Mouse (Mus musculus) hindbrain, embryonic 13.5 days (tissue): Measurements from ENCODE around the gene Myo1b. TPM values are rescaled to one million over a fixed set of nuclear protein-coding genes. Genes with fewer than 3 reads are reported as not detected.

Source experiments
- ATAC-seq: fragments of 200-750 bp; cut with Nextera tagmentation; 2 replicates; pipeline ENCODE4 v1.8.0; 2017; ENCODE audit warnings: moderate TSS enrichment; ENCODE audit not compliant: low FRiP score
- H3K27ac ChIP-seq: fragments of 300-500 bp; sonication (generic); 2 replicates; pipeline ENCODE4 v1.5.1; 2015; ENCODE audit warnings: inconsistent platforms, mild to moderate bottlenecking, moderate library complexity
- H3K27me3 ChIP-seq: fragments of 300-500 bp; sonication (generic); 2 replicates; pipeline ENCODE4 v1.6.1; 2015; ENCODE audit warnings: mild to moderate bottlenecking, inconsistent platforms
- H3K36me3 ChIP-seq: fragments of 300-500 bp; sonication (generic); 2 replicates; pipeline ENCODE4 v1.6.1; 2015; ENCODE audit warnings: mild to moderate bottlenecking, inconsistent platforms
- H3K4me1 ChIP-seq: fragments of 300-500 bp; sonication (generic); replicated peaks from 2 replicates; pipeline ENCODE4 v1.6.1; 2015; ENCODE audit warnings: inconsistent platforms
- H3K4me2 ChIP-seq: fragments of 300-500 bp; sonication (generic); 2 replicates; pipeline ENCODE4 v1.6.1; 2015; ENCODE audit warnings: inconsistent platforms, mild to moderate bottlenecking, moderate library complexity
- H3K4me3 ChIP-seq: fragments of 300-500 bp; sonication (generic); 2 replicates; pipeline ENCODE4 v1.5.1; 2015; ENCODE audit warnings: mild to moderate bottlenecking, inconsistent platforms
- H3K9ac ChIP-seq: fragments of 300-500 bp; sonication (generic); 2 replicates; pipeline ENCODE4 v1.6.1; 2015; ENCODE audit warnings: mild to moderate bottlenecking, inconsistent platforms
- H3K9me3 ChIP-seq: fragments of 300-500 bp; sonication (generic); 2 replicates; pipeline ENCODE4 v1.6.1; 2016; ENCODE audit warnings: inconsistent platforms
- WGBS: fragments of 180-500 bp; shearing (Covaris S2); methylation state at CpG from one replicate; pipeline ENCODE4 v1.1.7; 2015; 5-methylcytosine and 5-hydroxymethylcytosine counted together
- polyA plus RNA-seq: library from polyadenylated mRNA; unstranded; fragments of >200 nt; fragmentation: Nextera tagmentation; extraction: Ambion mirVana; gene quantifications from 2 replicates; pipeline ENCODE4 v1.2.1, GENCODE M21; 2015

Gene Myo1b
- polyA plus RNA-seq, 1 experiment from 2014 or later, result 78.7 TPM

- H3K27me3 ChIP-seq, result no peaks in the 10 kb centered on the region
- peaks cover 67% of the 10 kb centered on the region for H3K36me3 ChIP-seq
- H3K4me3 ChIP-seq, result no peak overlapping the region
- no peak overlapping the region for H3K4me2 ChIP-seq
- H3K9me3 ChIP-seq, result no peaks in the 10 kb centered on the region
- H3K9ac ChIP-seq, result no peak overlapping the region
- 68% methylated on average over 15 of the region's 15 CpGs for WGBS
- peaks cover 4% of the 10 kb centered on the region; the same call in 1 of the 2 replicates for H3K4me1 ChIP-seq
- 0 out of 2 replicates have a peak overlapping the region, but pooled peaks have one; percentile 30 for H3K27ac ChIP-seq
- no peak for ATAC-seq
Measured at GRCm38 (mm10) chr1:51758326-51759109, 157.4 kb downstream of the Myo1b start.

GRCm38 (mm10) chr1:51753621-51754020 lies 162.2 kb downstream of the Myo1b start:
- H3K36me3 ChIP-seq, result peaks cover 45% of the 10 kb centered on the region
- 96% methylated on average over 6 of the region's 6 CpGs for WGBS
- no peak overlapping the region for H3K4me3 ChIP-seq
- no peak overlapping the region for H3K27ac ChIP-seq
- no peak for ATAC-seq
- H3K27me3 ChIP-seq, result no peaks in the 10 kb centered on the region
- H3K9ac ChIP-seq, result no peak overlapping the region
- H3K9me3 ChIP-seq, result no peaks in the 10 kb centered on the region
- peaks cover under 1% of the 10 kb centered on the region; the same call in 1 of the 2 replicates for H3K4me1 ChIP-seq
- no peak overlapping the region for H3K4me2 ChIP-seq

DNA sequence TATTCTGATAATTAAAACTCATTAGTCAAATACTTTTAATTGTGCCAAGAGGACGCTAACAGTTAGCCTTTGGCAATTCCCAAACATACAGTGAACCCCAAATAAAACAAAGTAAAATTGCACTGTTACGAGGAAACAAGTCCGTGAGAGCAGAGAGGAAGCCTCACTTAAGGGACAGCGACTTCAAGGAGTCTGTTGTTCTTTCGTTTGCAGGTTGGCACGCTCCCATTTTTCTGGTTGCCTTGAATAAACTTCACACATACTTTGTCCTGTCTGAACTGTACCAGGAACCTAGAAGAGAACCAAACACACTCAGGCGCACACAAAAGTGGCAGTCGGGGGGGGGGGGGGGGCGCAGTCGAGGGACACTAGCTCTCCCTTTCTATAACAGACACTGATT lies 164.9 kb downstream of the Myo1b start:
- ATAC-seq, result no peak
- Histone ChIP-seq H3K9ac (no peak overlapping the region), H3K27ac (no peak overlapping the region), H3K36me3 (peaks cover 35% of the 10 kb centered on the region), H3K9me3 (no peaks in the 10 kb centered on the region), H3K4me3 (no peak overlapping the region), H3K4me1 (peaks cover 11% of the 10 kb centered on the region), H3K4me2 (no peak overlapping the region), H3K27me3 (no peaks in the 10 kb centered on the region)
- WGBS, result 82% methylated on average over 10 of the region's 10 CpGs

GRCm38 (mm10) chr1:51748306-51748705 lies 167.6 kb downstream of the Myo1b start:
- H3K4me1 ChIP-seq, result peaks cover 11% of the 10 kb centered on the region
- no peak overlapping the region for H3K9ac ChIP-seq
- no peak overlapping the region for H3K4me2 ChIP-seq
- no peaks in the 10 kb centered on the region for H3K9me3 ChIP-seq
- no peaks in the 10 kb centered on the region for H3K27me3 ChIP-seq
- ATAC-seq, result no peak
- no peak overlapping the region for H3K27ac ChIP-seq
- 87% methylated on average over 2 of the region's 2 CpGs for WGBS
- no peak overlapping the region for H3K4me3 ChIP-seq
- H3K36me3 ChIP-seq, result peaks cover 16% of the 10 kb centered on the region

- 27% methylated on average over 12 of the region's 12 CpGs for WGBS
- no peak overlapping the region for H3K4me3 ChIP-seq
- no peak overlapping the region for H3K4me2 ChIP-seq
- H3K27ac ChIP-seq, result no peak overlapping the region
- H3K9ac ChIP-seq, result no peak overlapping the region
- H3K36me3 ChIP-seq, result peaks cover 16% of the 10 kb centered on the region
- no peaks in the 10 kb centered on the region for H3K9me3 ChIP-seq
- ATAC-seq, result no peak
- peaks cover 11% of the 10 kb centered on the region for H3K4me1 ChIP-seq
- no peaks in the 10 kb centered on the region for H3K27me3 ChIP-seq
Measured at GRCm38 (mm10) chr1:51747494-51747893, 168.4 kb downstream of the Myo1b start.

DNA sequence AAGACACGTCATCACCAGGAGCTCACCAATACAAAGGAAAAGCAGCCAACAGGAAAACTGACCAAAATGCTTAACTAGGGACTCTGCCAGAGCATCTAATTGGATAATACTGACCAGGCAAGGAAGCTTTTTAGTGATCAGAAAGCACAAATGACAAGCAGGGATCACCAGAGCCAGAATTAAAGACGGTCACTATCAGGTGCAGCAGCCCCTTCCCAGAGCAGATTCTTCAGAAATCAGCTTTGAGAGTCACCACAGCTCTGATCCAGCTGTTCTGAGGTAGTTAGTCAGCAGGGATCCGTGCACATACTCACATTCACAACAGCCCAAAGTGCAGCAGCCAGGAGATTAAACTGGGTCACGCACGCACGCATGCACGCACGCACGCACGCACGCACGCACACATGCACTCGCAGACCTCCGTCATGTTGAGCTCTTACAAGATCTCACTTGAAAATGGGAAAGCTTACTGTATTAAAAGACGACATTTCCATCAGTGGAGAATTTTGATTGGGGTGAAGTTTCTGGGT lies 169.1 kb downstream of the Myo1b start:
- Histone ChIP-seq H3K4me1 (peaks cover 11% of the 10 kb centered on the region), H3K9ac (no peak overlapping the region), H3K27ac (no peak overlapping the region), H3K9me3 (no peaks in the 10 kb centered on the region), H3K36me3 (peaks cover 11% of the 10 kb centered on the region), H3K4me2 (no peak overlapping the region), H3K27me3 (no peaks in the 10 kb centered on the region), H3K4me3 (no peak overlapping the region)
- WGBS, result 83% methylated on average over 15 of the region's 15 CpGs
- no peak for ATAC-seq

- Histone ChIP-seq H3K4me2 (no peak overlapping the region), H3K4me1 (peaks cover 11% of the 10 kb centered on the region), H3K4me3 (no peak overlapping the region), H3K9me3 (no peaks in the 10 kb centered on the region), H3K27me3 (no peaks in the 10 kb centered on the region), H3K27ac (no peak overlapping the region), H3K9ac (no peak overlapping the region), H3K36me3 (peaks cover 6% of the 10 kb centered on the region; the same call in 1 of the 2 replicates)
- no peak for ATAC-seq
- 96% methylated on average over 3 of the region's 3 CpGs for WGBS
Measured at GRCm38 (mm10) chr1:51743756-51744425, 172.0 kb downstream of the Myo1b start.

DNA sequence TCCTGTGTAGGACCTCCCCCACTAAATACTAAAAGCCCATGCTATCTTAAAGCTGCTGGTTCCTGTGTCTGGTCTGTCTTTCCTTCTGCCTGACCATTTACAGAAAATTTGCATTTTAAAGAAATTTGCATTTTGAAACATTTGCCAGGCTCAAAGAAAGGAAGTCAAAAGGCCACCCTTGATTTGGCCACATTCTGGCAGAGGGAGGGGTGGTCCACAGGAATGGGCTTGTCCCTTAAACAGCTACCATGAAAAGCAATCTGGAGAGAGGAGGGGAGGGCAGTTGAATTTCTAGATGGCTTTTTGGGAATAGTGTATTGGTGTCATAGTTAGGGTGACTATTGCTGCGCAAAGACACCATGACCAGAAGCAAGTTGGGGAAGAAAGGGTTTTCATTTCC lies 173.3 kb downstream of the Myo1b start:
- peaks cover 10% of the 10 kb centered on the region for H3K4me1 ChIP-seq
- no peak overlapping the region for H3K4me3 ChIP-seq
- no peaks in the 10 kb centered on the region for H3K9me3 ChIP-seq
- WGBS, result 100% methylated on average over 1 of the region's 1 CpGs
- H3K36me3 ChIP-seq, result peaks cover 6% of the 10 kb centered on the region; the same call in 1 of the 2 replicates
- no peak for ATAC-seq
- H3K27me3 ChIP-seq, result no peaks in the 10 kb centered on the region
- no peak overlapping the region for H3K9ac ChIP-seq
- no peak overlapping the region for H3K27ac ChIP-seq
- H3K4me2 ChIP-seq, result no peak overlapping the region

GRCm38 (mm10) chr1:51740626-51741231 lies 175.1 kb downstream of the Myo1b start:
- no peak for ATAC-seq
- H3K4me3 ChIP-seq, result no peak overlapping the region
- H3K36me3 ChIP-seq, result peaks cover 6% of the 10 kb centered on the region; the same call in 1 of the 2 replicates
- H3K27me3 ChIP-seq, result no peaks in the 10 kb centered on the region
- no peaks in the 10 kb centered on the region for H3K9me3 ChIP-seq
- H3K4me1 ChIP-seq, result no peaks in the 10 kb centered on the region
- H3K9ac ChIP-seq, result no peak overlapping the region
- no peak overlapping the region for H3K27ac ChIP-seq
- H3K4me2 ChIP-seq, result no peak overlapping the region
- WGBS, result 90% methylated on average over 10 of the region's 10 CpGs

DNA sequence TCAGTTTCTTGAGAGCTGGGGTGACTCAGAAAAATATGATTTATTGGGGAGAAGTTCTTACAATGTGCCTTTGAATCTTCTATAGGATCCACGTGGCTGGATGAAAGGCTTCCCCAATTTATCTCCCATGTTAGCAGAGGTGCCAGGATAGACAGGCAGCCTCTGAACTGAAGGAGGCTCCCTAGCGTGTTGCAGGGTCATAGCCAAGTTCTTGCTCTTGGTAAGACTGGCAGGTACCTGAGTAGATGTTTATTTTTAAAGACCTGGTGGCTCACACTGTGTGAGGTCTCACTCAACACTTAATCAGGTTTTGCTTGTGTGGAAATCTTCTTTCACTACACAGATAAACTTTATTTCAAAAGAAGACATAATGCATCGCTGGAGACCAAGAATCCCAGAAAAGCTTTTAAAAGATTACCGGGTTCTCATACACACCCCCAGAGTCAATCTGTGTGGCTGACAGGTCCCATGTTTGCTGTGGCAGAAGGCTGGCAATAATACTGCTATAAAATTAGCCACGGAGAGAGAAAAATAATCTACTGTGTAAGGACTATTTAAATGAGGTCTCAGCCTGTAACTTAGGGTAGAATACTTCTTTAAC lies 176.5 kb downstream of the Myo1b start:
- Histone ChIP-seq H3K27ac (no peak overlapping the region), H3K4me3 (no peak overlapping the region), H3K36me3 (no peaks in the 10 kb centered on the region), H3K9me3 (no peaks in the 10 kb centered on the region), H3K27me3 (no peaks in the 10 kb centered on the region), H3K4me2 (no peak overlapping the region), H3K9ac (no peak overlapping the region), H3K4me1 (no peaks in the 10 kb centered on the region)
- ATAC-seq, result no peak
- 82% methylated on average over 5 of the region's 5 CpGs for WGBS

GRCm38 (mm10) chr1:51736822-51737221 lies 179.0 kb downstream of the Myo1b start:
- H3K27me3 ChIP-seq, result no peaks in the 10 kb centered on the region
- no peak overlapping the region for H3K4me3 ChIP-seq
- no peaks in the 10 kb centered on the region for H3K4me1 ChIP-seq
- peaks cover 4% of the 10 kb centered on the region; the same call in 1 of the 2 replicates for H3K9me3 ChIP-seq
- ATAC-seq, result no peak
- H3K4me2 ChIP-seq, result no peak overlapping the region
- H3K27ac ChIP-seq, result no peak overlapping the region
- WGBS, result 79% methylated on average over 2 of the region's 2 CpGs
- no peaks in the 10 kb centered on the region for H3K36me3 ChIP-seq
- H3K9ac ChIP-seq, result no peak overlapping the region

DNA sequence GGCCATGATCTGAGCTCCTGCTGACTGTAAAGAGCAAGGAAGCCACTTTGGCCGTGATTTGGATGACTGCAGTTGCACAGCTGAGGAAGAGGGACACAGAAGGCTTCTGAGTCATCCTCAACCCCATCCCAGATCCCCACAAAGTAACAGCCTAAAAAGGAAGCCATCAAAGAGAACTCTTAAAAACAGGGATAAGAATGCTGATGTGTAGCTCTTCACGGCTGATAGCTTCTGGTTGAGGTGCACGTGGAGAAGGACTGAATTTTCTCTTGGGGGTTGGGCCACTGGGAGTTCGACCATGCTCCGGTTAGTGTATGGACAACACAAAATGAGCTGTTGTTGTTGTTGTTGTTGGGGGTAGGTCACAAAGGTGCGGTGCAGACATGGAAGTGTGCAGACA lies 181.2 kb downstream of the Myo1b start:
- Histone ChIP-seq H3K4me3 (no peak overlapping the region), H3K4me1 (no peaks in the 10 kb centered on the region), H3K9ac (no peak overlapping the region), H3K4me2 (no peak overlapping the region), H3K36me3 (no peaks in the 10 kb centered on the region), H3K27me3 (no peaks in the 10 kb centered on the region), H3K27ac (no peak overlapping the region), H3K9me3 (peaks cover 7% of the 10 kb centered on the region; the same call in 1 of the 2 replicates)
- WGBS, result 83% methylated on average over 6 of the region's 6 CpGs
- ATAC-seq, result no peak
